Mouse (Mus musculus) forebrain, embryonic 14.5 days (tissue): ENCODE measurements around the gene Lrrc8d. TPM values are rescaled to one million over a fixed set of nuclear protein-coding genes. Genes with fewer than 3 reads are reported as not detected.
A peak's percentile ranks its signal among the peaks of the same experiment; 100 is the strongest.

Source experiments
- ATAC-seq: fragments of 200-750 bp; cut with Nextera tagmentation; 2 replicates; pipeline ENCODE4 v1.8.0; 2017; ENCODE audit warnings: mild to moderate bottlenecking, moderate library complexity
- DNase-seq: peaks from one replicate; pipeline ENCODE4 v3.0.0-alpha.2; 2015; ENCODE audit warnings: low spot score
- H3K27ac ChIP-seq: fragments of 300-500 bp; sonication (generic); 2 replicates; pipeline ENCODE4 v1.5.1; 2014; ENCODE audit warnings: low read depth, mild to moderate bottlenecking, control low read depth, low read length, moderate library complexity
- H3K27me3 ChIP-seq: fragments of 300-500 bp; sonication (generic); replicated peaks from 2 replicates; pipeline ENCODE4 v1.6.1; 2014; ENCODE audit warnings: low read length, control low read depth, mixed read lengths; ENCODE audit not compliant: control insufficient read depth, insufficient read depth
- H3K36me3 ChIP-seq: fragments of 300-500 bp; sonication (generic); 2 replicates; pipeline ENCODE4 v1.6.1; 2014; ENCODE audit warnings: low read length, control low read depth; ENCODE audit not compliant: control insufficient read depth, insufficient read depth
- H3K4me1 ChIP-seq: fragments of 300-500 bp; sonication (generic); 2 replicates; pipeline ENCODE4 v1.6.1; 2014; ENCODE audit warnings: antibody characterized with exemption, low read length, control low read depth; ENCODE audit not compliant: control insufficient read depth, insufficient read depth
- H3K4me2 ChIP-seq: fragments of 300-500 bp; sonication (generic); 2 replicates; pipeline ENCODE4 v1.6.1; 2014; ENCODE audit warnings: mild to moderate bottlenecking, control low read depth, low read length
- H3K4me3 ChIP-seq: fragments of 300-500 bp; sonication (generic); 2 replicates; pipeline ENCODE4 v1.5.1; 2014; ENCODE audit warnings: low read depth, low read length, control low read depth
- H3K9ac ChIP-seq: fragments of 300-500 bp; sonication (generic); 2 replicates; pipeline ENCODE4 v1.6.1; 2014; ENCODE audit warnings: mild to moderate bottlenecking, low read length, control low read depth, moderate library complexity
- H3K9me3 ChIP-seq: fragments of 300-500 bp; sonication (generic); replicated peaks from 2 replicates; pipeline ENCODE4 v1.6.1; 2016; ENCODE audit warnings: low read length, control low read depth, mixed read lengths; ENCODE audit not compliant: control insufficient read depth
- WGBS: fragments of 180-500 bp; shearing (Covaris S2); extraction: QIAGEN DNeasy Blood & Tissue Kit; methylation state at CpG from one replicate; pipeline ENCODE4 v1.1.7; 2014; 5-methylcytosine and 5-hydroxymethylcytosine counted together
- polyA plus RNA-seq: library from polyadenylated mRNA; unstranded; fragments of >200 nt; fragmentation: Nextera tagmentation; extraction: Ambion mirVana; gene quantifications from 2 replicates; pipeline ENCODE4 v1.2.1, GENCODE M21; 2014

The Lrrc8d gene
- polyA plus RNA-seq, 1 experiment from 2014 or later = 23.3 TPM

DNA sequence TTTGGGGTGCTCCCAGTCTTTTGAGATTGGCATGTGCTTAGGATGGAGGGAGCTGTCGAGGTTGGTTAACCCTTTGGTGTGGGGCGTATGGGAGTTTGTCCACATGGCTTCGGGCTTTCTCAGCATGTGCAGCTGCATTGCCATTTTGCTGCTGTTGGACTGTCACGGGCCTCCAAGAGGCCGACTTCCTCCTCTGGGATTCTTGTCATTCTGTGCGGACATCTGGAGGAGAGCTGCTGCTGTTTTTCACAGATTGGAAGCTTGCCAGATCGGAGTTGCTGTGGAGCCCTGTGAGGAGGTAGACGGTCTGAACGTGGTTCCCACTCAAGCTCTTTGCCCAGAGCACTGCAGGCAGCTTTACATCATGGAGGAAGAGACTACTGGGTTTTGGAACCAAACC is 4.8 kb downstream of the Lrrc8d start:
- Histone ChIP-seq H3K9ac (no peak overlapping the region), H3K9me3 (no peaks in the 10 kb centered on the region), H3K27me3 (no peaks in the 10 kb centered on the region), H3K36me3 (0 out of 2 replicates have a peak, but pooled peaks cover 7% of the 10 kb centered on the region), H3K4me3 (no peak overlapping the region), H3K4me2 (peak overlapping the region; percentile 18; the same call in 1 of the 2 replicates), H3K4me1 (peaks cover 28% of the 10 kb centered on the region), H3K27ac (peak overlapping the region; percentile 33)
- WGBS = 44% methylated on average over 9 of the region's 9 CpGs
- DNase-seq = peak; percentile 65
- ATAC-seq = no peak

DNA sequence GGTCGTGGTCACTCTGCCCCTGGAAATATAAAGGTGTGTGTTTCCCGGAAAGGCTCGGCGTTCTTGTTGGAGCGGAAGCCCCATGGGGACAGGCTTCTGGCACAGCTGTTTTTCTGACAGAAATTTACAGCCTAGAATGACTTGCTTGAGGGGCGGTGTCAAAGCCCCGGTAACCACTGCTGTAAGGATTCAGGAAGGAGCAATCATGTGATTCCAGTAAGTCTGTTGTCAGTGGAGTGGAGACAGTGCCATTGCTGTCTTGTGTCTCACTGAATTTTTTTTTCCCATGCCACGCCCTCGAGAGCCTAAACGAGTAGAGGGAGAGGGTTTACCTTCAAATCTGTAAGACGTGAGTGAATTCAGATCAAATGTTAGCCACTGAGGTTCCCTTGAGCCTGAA is 6.9 kb downstream of the Lrrc8d start:
- no peaks in the 10 kb centered on the region for H3K27me3 ChIP-seq
- no peak overlapping the region for H3K27ac ChIP-seq
- H3K4me2 ChIP-seq = no peak overlapping the region
- H3K4me1 ChIP-seq = peaks cover 24% of the 10 kb centered on the region
- H3K9me3 ChIP-seq = no peaks in the 10 kb centered on the region
- no peak for DNase-seq
- no peak overlapping the region for H3K9ac ChIP-seq
- H3K4me3 ChIP-seq = no peak overlapping the region
- H3K36me3 ChIP-seq = 0 out of 2 replicates have a peak, but pooled peaks cover 7% of the 10 kb centered on the region
- WGBS = 92% methylated on average over 11 of the region's 11 CpGs
- no peak for ATAC-seq

DNA sequence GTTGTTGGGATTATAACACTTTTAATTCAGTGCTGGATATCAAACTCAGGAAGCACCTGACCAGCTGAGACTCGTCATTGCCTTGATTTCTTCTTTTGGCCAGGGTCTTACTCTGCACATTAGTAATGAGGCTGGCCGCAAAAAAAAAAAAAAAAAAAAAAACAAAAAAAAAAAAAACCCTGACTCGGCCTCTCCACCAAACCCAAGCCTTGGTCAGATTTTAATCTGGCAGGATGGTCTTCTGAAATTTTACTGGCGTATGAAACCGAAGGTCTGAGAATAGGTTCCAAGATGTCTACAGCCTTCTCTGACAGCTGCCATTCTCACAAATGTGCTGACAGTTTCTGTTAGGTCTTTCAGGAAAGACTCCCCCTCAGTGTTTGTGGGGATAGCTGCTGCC is 8.5 kb downstream of the Lrrc8d start:
- WGBS = 87% methylated on average over 5 of the region's 5 CpGs
- Histone ChIP-seq H3K9me3 (no peaks in the 10 kb centered on the region), H3K4me1 (peaks cover 20% of the 10 kb centered on the region), H3K27me3 (no peaks in the 10 kb centered on the region), H3K36me3 (0 out of 2 replicates have a peak, but pooled peaks cover 7% of the 10 kb centered on the region), H3K9ac (no peak overlapping the region), H3K4me3 (no peak overlapping the region), H3K27ac (no peak overlapping the region), H3K4me2 (no peak overlapping the region)
- ATAC-seq (no peak), DNase-seq (no peak)

DNA sequence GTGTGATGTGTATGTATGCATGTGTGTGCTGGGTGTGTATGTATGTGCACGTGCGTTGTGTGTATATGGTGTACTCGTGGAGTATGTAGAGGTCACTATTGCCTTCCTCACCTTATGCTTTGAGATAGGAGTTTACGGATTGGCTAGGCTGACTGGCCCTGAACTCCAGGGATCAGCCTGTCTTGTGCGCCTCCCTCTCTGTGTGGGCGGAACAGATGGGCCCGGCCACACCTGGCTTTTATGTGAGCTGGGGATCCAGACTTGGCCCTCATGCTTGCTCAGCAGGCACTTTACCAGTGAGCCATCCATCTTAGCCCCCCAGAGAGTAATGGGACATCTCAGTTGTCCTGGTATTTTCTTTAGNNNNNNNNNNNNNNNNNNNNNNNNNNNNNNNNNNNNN is 10.7 kb downstream of the Lrrc8d start:
- 97% methylated on average over 7 of the region's 7 CpGs for WGBS
- no peak for DNase-seq
- Histone ChIP-seq H3K36me3 (0 out of 2 replicates have a peak, but pooled peaks cover 3% of the 10 kb centered on the region), H3K27ac (no peak overlapping the region), H3K4me3 (no peak overlapping the region), H3K9me3 (no peaks in the 10 kb centered on the region), H3K9ac (no peak overlapping the region), H3K27me3 (no peaks in the 10 kb centered on the region), H3K4me2 (no peak overlapping the region), H3K4me1 (peaks cover 1% of the 10 kb centered on the region)
- peak; percentile 25; the same call in 1 of the 2 replicates for ATAC-seq

DNA sequence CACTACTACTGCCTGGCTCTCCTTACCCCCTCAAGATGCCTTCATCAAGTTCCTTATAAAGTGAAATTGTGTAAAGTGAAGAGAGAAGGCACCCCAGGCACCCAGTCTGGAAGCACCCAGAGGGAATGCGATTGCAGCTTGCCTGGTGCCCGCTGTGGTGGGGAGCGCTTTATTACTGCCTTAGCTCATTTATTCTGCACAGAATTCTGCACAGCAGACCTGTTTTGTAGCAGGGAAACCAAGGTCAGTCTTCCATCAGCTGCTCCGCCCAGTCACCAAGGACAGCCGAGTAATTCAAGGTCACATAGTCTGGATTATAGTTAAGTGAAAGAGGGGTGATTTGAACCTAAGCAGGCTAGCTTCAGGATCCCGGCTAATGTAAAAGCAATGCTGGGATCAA is 14.7 kb downstream of the Lrrc8d start:
- no peak overlapping the region for H3K4me2 ChIP-seq
- H3K27me3 ChIP-seq = no peaks in the 10 kb centered on the region
- 85% methylated on average over 6 of the region's 6 CpGs for WGBS
- H3K4me3 ChIP-seq = no peak overlapping the region
- H3K36me3 ChIP-seq = no peaks in the 10 kb centered on the region
- no peaks in the 10 kb centered on the region for H3K9me3 ChIP-seq
- H3K27ac ChIP-seq = no peak overlapping the region
- ATAC-seq (no peak), DNase-seq (no peak)
- H3K4me1 ChIP-seq = peaks cover 30% of the 10 kb centered on the region
- H3K9ac ChIP-seq = no peak overlapping the region

DNA sequence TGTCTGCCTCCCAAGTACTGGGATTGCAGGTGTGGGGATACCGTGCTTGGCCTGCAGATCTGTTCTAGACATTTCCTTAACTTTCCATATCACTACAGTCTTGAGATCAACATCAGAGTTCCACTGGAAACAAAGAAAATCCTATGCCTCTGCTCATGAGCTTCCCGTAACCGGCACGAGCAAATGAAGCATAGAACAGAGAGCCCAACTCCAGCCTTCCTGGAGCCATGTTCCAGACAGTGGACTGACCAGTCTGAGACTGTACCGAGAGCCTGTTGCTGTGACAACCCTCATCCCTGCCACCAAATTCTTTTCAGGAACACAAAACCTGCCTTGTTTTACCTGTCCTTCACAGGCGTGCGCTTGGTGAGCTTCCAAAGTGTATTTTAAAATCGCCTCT is 15.3 kb downstream of the Lrrc8d start:
- no peaks in the 10 kb centered on the region for H3K27me3 ChIP-seq
- no peak overlapping the region for H3K9ac ChIP-seq
- WGBS = 55% methylated on average over 8 of the region's 8 CpGs
- peak overlapping the region; percentile 0; the same call in 1 of the 2 replicates for H3K4me2 ChIP-seq
- H3K36me3 ChIP-seq = 0 out of 2 replicates have a peak, but pooled peaks cover 1% of the 10 kb centered on the region
- no peaks in the 10 kb centered on the region for H3K9me3 ChIP-seq
- H3K4me3 ChIP-seq = no peak overlapping the region
- peaks cover 30% of the 10 kb centered on the region for H3K4me1 ChIP-seq
- DNase-seq = no peak
- H3K27ac ChIP-seq = no peak overlapping the region
- ATAC-seq = no peak

DNA sequence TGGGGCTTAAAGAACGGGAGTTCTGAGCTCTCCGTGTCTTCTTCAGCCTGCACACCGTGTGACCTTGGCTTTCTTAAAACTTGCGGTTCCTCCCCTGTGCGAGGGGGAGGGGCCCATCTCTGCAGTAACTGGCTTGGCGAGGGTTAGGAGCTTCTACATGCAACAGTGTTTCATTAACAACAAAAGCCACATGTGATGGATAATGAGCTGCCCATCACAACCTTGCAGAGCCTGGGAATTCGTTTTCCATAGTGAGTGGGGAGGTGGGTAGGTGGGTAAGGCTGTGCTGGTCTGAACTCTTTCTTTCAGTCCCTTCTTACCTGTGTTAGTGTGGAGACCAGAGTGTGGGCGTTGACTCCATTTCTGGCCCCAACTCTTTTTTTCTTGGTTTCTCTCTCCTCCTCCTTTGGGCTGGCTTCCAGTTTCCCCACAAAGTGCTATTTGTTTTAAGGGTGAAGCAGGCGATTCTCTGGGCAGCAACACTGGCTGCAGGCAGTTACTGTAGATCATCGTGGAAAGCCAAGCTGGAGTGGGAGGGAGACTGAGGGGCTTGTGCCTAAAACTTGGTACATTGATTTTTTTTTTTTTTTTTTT is 15.9 kb downstream of the Lrrc8d start:
- no peaks in the 10 kb centered on the region for H3K9me3 ChIP-seq
- H3K4me2 ChIP-seq = peak overlapping the region; percentile 0; the same call in 1 of the 2 replicates
- H3K27ac ChIP-seq = peak overlapping the region; percentile 34; the same call in 1 of the 2 replicates
- no peak overlapping the region for H3K9ac ChIP-seq
- H3K27me3 ChIP-seq = no peaks in the 10 kb centered on the region
- DNase-seq (peak; percentile 72), ATAC-seq (peak; percentile 54)
- no peak overlapping the region for H3K4me3 ChIP-seq
- H3K4me1 ChIP-seq = peaks cover 30% of the 10 kb centered on the region
- WGBS = 19% methylated on average over 10 of the region's 10 CpGs
- H3K36me3 ChIP-seq = 0 out of 2 replicates have a peak, but pooled peaks cover 4% of the 10 kb centered on the region

DNA sequence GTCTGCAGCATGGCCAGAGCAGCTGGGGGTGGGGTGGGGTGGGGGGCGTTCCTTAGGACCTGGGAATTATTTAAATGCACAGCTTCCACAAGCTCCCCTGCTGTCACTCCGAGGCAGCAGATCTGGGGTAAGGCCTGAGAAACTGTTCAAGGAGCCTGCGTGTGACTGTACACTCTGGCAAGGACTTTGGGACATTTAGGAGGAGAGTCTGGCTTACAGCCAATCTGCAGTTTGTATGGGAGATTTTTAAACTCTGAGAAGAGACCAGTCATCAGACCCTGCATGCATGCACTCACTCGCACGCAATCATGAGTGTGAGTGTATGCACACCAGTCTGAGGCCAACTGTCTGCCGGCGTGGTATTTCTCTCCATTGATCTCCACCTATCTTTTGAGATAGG is 17.5 kb downstream of the Lrrc8d start:
- peak overlapping the region; percentile 36; the same call in 1 of the 2 replicates for H3K27ac ChIP-seq
- 0 out of 2 replicates have a peak, but pooled peaks cover 4% of the 10 kb centered on the region for H3K36me3 ChIP-seq
- no peak overlapping the region for H3K9ac ChIP-seq
- 54% methylated on average over 7 of the region's 7 CpGs for WGBS
- no peak overlapping the region for H3K4me3 ChIP-seq
- peaks cover 30% of the 10 kb centered on the region for H3K4me1 ChIP-seq
- peak; percentile 40; the same call in 1 of the 2 replicates for ATAC-seq
- no peak overlapping the region for H3K4me2 ChIP-seq
- DNase-seq = peak; percentile 55
- no peaks in the 10 kb centered on the region for H3K27me3 ChIP-seq
- H3K9me3 ChIP-seq = no peaks in the 10 kb centered on the region

DNA sequence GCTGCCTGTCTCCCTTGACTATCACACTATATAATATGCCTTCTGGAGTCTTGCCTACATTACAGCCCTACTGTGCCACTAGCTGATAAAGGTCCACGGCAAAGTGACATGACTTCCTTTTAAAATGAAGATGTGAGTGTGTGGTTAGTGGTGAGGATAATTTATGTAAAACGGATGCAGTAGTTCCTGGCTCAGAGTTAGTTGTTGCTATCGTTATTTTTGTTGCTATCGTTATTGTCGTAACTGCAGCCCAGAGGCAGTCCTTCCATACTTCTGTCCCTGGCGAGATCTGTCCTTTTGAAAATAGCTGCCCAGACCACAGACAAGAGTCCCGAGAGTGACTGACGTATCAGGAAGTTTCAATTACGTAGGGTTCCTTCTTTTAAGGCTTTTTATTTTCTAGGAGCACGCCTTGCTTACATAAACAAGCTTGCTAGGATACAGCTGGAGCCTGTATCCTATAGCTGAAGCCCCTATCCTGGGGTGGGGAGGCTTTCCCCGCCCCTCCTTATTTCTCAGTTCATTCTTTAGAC is 18.4 kb downstream of the Lrrc8d start:
- H3K9ac ChIP-seq = no peak overlapping the region
- no peak for ATAC-seq
- 47% methylated on average over 11 of the region's 11 CpGs for WGBS
- no peaks in the 10 kb centered on the region for H3K27me3 ChIP-seq
- no peak for DNase-seq
- peaks cover 30% of the 10 kb centered on the region for H3K4me1 ChIP-seq
- no peak overlapping the region for H3K27ac ChIP-seq
- H3K4me3 ChIP-seq = no peak overlapping the region
- peaks cover 9% of the 10 kb centered on the region for H3K36me3 ChIP-seq
- H3K4me2 ChIP-seq = no peak overlapping the region
- no peaks in the 10 kb centered on the region for H3K9me3 ChIP-seq
